35 mouse cellular contexts compared by ENCODE assay signal in the genomic region with DNA sequence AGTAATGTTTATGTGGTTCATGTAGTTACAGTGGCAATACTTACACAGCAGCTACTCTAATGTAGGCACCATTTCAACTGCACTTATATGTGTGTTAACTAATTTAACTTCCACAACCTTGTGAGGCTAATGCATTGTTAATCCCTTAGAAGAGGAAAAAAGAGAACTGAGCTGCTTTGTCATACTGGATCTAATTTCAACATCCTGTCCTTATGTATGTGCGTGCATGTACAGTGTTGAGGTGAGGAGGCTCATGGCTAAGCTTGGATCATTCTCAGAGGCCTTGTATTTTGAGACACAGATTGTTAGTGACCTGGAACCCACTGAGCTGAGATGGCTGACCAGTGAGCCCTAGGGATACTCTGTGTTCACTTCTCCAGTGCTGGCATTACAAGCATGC.
"Had no signal": no experiment of that assay in that cellular context is flagged by ENCODE, and none has a peak within 500 bp of the region (broad histone marks: within the 10 kb centered on the region; RNA-seq: fewer than 3 reads in every experiment).

No protein-coding gene starts in this region.

- H3K4me1 ChIP-seq: heart, embryonic 10.5 days; heart, embryonic 12.5 days; heart, embryonic 13.5 days; heart, embryonic 15.5 days; hindbrain, embryonic 10.5 days; intestine, embryonic 15.5 days; kidney, embryonic 15.5 days had no signal

- H3K9ac ChIP-seq: heart, embryonic 12.5 days; heart, embryonic 13.5 days; heart, embryonic 15.5 days; hindbrain, embryonic 12.5 days; hindbrain, embryonic 13.5 days; hindbrain, embryonic 14.5 days; hindbrain, embryonic 15.5 days; intestine, embryonic 15.5 days; kidney, embryonic 15.5 days had no signal

- DNase-seq: heart, postnatal 10 days; heart, postnatal 14 days; heart, postnatal 36 days; heart, postnatal 4 days; kidney, adult 11 months; kidney, adult 18-20 months; kidney, adult 2 months; kidney, adult 8-10 months; kidney, adult 9 months; kidney, postnatal 10 days; kidney, postnatal 14 days; kidney, postnatal 25 days; kidney, postnatal 36 days; kidney, postnatal 4 days; layer of hippocampus, adult 9-11 months; layer of hippocampus, postnatal 36 days had no signal

- H3K36me3 ChIP-seq: heart, embryonic 10.5 days; heart, embryonic 12.5 days; heart, embryonic 13.5 days; heart, embryonic 15.5 days; hindbrain, embryonic 10.5 days; hindbrain, embryonic 12.5 days; hindbrain, embryonic 13.5 days; hindbrain, embryonic 15.5 days; intestine, embryonic 15.5 days; kidney, embryonic 15.5 days had no signal

- H3K4me2 ChIP-seq: heart, embryonic 11.5 days; heart, embryonic 12.5 days; heart, embryonic 13.5 days; heart, embryonic 15.5 days; hindbrain, embryonic 12.5 days; hindbrain, embryonic 13.5 days; hindbrain, embryonic 14.5 days; hindbrain, embryonic 15.5 days; intestine, embryonic 15.5 days; kidney, embryonic 15.5 days had no signal

- H3K9me3 ChIP-seq: heart, embryonic 10.5 days; heart, embryonic 12.5 days; heart, embryonic 13.5 days; heart, embryonic 15.5 days; hindbrain, embryonic 10.5 days; hindbrain, embryonic 12.5 days; hindbrain, embryonic 13.5 days; hindbrain, embryonic 15.5 days; intestine, embryonic 15.5 days; kidney, embryonic 15.5 days had no signal

- H3K4me3 ChIP-seq: heart, embryonic 10.5 days; heart, embryonic 12.5 days; heart, embryonic 13.5 days; heart, embryonic 15.5 days; hindbrain, embryonic 10.5 days; hindbrain, embryonic 12.5 days; hindbrain, embryonic 13.5 days; hindbrain, embryonic 15.5 days; intestine, embryonic 15.5 days; kidney, embryonic 15.5 days; layer of hippocampus, adult 2 months had no signal

- ATAC-seq: hindbrain, embryonic 16.5 days; hindbrain, postnatal 0 days; inflammation-experienced regulatory T-cells, adult 6 months; intestine, embryonic 15.5 days; intestine, embryonic 16.5 days; intestine, postnatal 0 days had no signal

- H3K27me3 ChIP-seq: heart, embryonic 12.5 days; heart, embryonic 13.5 days; heart, embryonic 15.5 days; hindbrain, embryonic 12.5 days; hindbrain, embryonic 13.5 days; hindbrain, embryonic 15.5 days; intestine, embryonic 15.5 days; kidney, embryonic 15.5 days had no signal

- H3K27ac ChIP-seq: heart, embryonic 10.5 days; heart, embryonic 13.5 days; heart, embryonic 15.5 days; hindbrain, embryonic 10.5 days; hindbrain, embryonic 12.5 days; hindbrain, embryonic 13.5 days; hindbrain, embryonic 14.5 days; hindbrain, embryonic 15.5 days; hindbrain, postnatal 0 days; intestine, embryonic 15.5 days; kidney, embryonic 15.5 days; kidney, postnatal 0 days; layer of hippocampus, adult 2 months had no signal
